Mouse (Mus musculus) liver, adult (tissue): Measurements from ENCODE around the gene Naa35.
A peak's percentile ranks its signal among the peaks of the same experiment; 100 is the strongest.

ENCODE experiments used
- GATA4 ChIP-seq: IDR thresholded peaks from 2 replicates; pipeline ENCODE4 v1.6.1; 2014; ENCODE audit warnings: mild to moderate bottlenecking, low read length; ENCODE audit not compliant: insufficient replicate concordance

Naa35 gene

GRCm38 (mm10) chr13:59609885-59610284 is 24.8 kb downstream of the Naa35 start:
- TF ChIP-seq GATA4, result no peak

GRCm38 (mm10) chr13:59610437-59610836 is 25.4 kb downstream of the Naa35 start:
- TF ChIP-seq GATA4, result no peak

- TF ChIP-seq GATA4, result peak; percentile 51; the same call in 1 of the 2 replicates
These were observed 28.8 kb downstream of the Naa35 start for GRCm38 (mm10) chr13:59613868-59614267.

- TF ChIP-seq GATA4, result no peak
These were observed 30.1 kb downstream of the Naa35 start for GRCm38 (mm10) chr13:59615152-59615551.

- no peak for TF ChIP-seq GATA4
These were observed 30.5 kb downstream of the Naa35 start for GRCm38 (mm10) chr13:59615554-59615953.

- TF ChIP-seq GATA4, result peak; percentile 67; the same call in 1 of the 2 replicates
These were observed 33.4 kb downstream of the Naa35 start for GRCm38 (mm10) chr13:59618463-59618862.

GRCm38 (mm10) chr13:59621643-59622489 is 36.8 kb downstream of the Naa35 start:
- no peak for TF ChIP-seq GATA4

- TF ChIP-seq GATA4, result no peak
These were observed 39.3 kb downstream of the Naa35 start for GRCm38 (mm10) chr13:59624389-59624788.

GRCm38 (mm10) chr13:59624903-59625302 is 39.8 kb downstream of the Naa35 start:
- no peak for TF ChIP-seq GATA4

GRCm38 (mm10) chr13:59626739-59627138 is 41.7 kb downstream of the Naa35 start:
- no peak for TF ChIP-seq GATA4

- no peak for TF ChIP-seq GATA4
These were observed 49.6 kb downstream of the Naa35 start for GRCm38 (mm10) chr13:59634637-59635036.

GRCm38 (mm10) chr13:59637800-59638199 is 52.7 kb downstream of the Naa35 start:
- no peak for TF ChIP-seq GATA4

GRCm38 (mm10) chr13:59639368-59640177 is 54.5 kb downstream of the Naa35 start:
- TF ChIP-seq GATA4, result no peak

GRCm38 (mm10) chr13:59640178-59640440 is 55.0 kb downstream of the Naa35 start:
- no peak for TF ChIP-seq GATA4

- TF ChIP-seq GATA4, result peak; percentile 35; the same call in 1 of the 2 replicates
These were observed 57.8 kb downstream of the Naa35 start for GRCm38 (mm10) chr13:59642818-59643217.

GRCm38 (mm10) chr13:59645491-59645890 is 60.4 kb downstream of the Naa35 start:
- no peak for TF ChIP-seq GATA4
